Mouse (Mus musculus) embryonic facial prominence, embryonic 11.5 days (tissue): Measurements from ENCODE around the gene Eftud2. TPM values are rescaled to one million over a fixed set of nuclear protein-coding genes. Genes with fewer than 3 reads are reported as not detected.

ENCODE experiments used
- ATAC-seq: fragments of 200-750 bp; cut with Nextera tagmentation; replicated peaks from 2 replicates; pipeline ENCODE4 v1.8.0; 2017; ENCODE audit warnings: low read depth; ENCODE audit not compliant: insufficient number of reproducible peaks, low FRiP score, low TSS enrichment
- DNase-seq: peaks from one replicate; pipeline ENCODE4 v3.0.0-alpha.2; 2015; ENCODE audit warnings: low spot score
- H3K27ac ChIP-seq: fragments of 300-500 bp; sonication (generic); replicated peaks from 2 replicates; pipeline ENCODE4 v1.5.1; 2014; ENCODE audit warnings: mild to moderate bottlenecking, low read depth, low read length, control low read depth
- H3K27me3 ChIP-seq: fragments of 300-500 bp; sonication (generic); 2 replicates; pipeline ENCODE4 v1.6.1; 2014; ENCODE audit warnings: mild to moderate bottlenecking, low read length, moderate library complexity, mixed read lengths; ENCODE audit not compliant: control insufficient read depth, insufficient read depth
- H3K36me3 ChIP-seq: fragments of 300-500 bp; sonication (generic); replicated peaks from 2 replicates; pipeline ENCODE4 v1.6.1; 2014; ENCODE audit warnings: low read depth, mild to moderate bottlenecking, low read length, moderate library complexity, mixed read lengths; ENCODE audit not compliant: control insufficient read depth, insufficient read depth
- H3K4me1 ChIP-seq: fragments of 300-500 bp; sonication (generic); 2 replicates; pipeline ENCODE4 v1.6.1; 2014; ENCODE audit warnings: low read length, mixed read lengths; ENCODE audit not compliant: control insufficient read depth, insufficient read depth
- H3K4me2 ChIP-seq: fragments of 300-500 bp; sonication (generic); 2 replicates; pipeline ENCODE4 v1.6.1; 2014; ENCODE audit warnings: low read depth, mild to moderate bottlenecking, control low read depth, low read length, moderate library complexity
- H3K4me3 ChIP-seq: fragments of 300-500 bp; sonication (generic); 2 replicates; pipeline ENCODE4 v1.5.1; 2014; ENCODE audit warnings: low read depth, low read length, control low read depth
- H3K9ac ChIP-seq: fragments of 300-500 bp; sonication (generic); replicated peaks from 2 replicates; pipeline ENCODE4 v1.6.1; 2014; ENCODE audit warnings: mild to moderate bottlenecking, control low read depth, low read length
- H3K9me3 ChIP-seq: fragments of 300-500 bp; sonication (generic); replicated peaks from 2 replicates; pipeline ENCODE4 v1.6.1; 2016; ENCODE audit warnings: mild to moderate bottlenecking, low read length, inconsistent platforms, mixed read lengths; ENCODE audit not compliant: control insufficient read depth
- WGBS: fragments of 180-500 bp; shearing (Covaris S2); extraction: QIAGEN DNeasy Blood & Tissue Kit; methylation state at CpG from one replicate; pipeline ENCODE4 v1.1.7; 2014; 5-methylcytosine and 5-hydroxymethylcytosine counted together
- polyA plus RNA-seq: library from polyadenylated mRNA; unstranded; fragments of >200 nt; fragmentation: Nextera tagmentation; extraction: Ambion mirVana; gene quantifications from 2 replicates; pipeline ENCODE4 v1.2.1, GENCODE M21; 2014

The Eftud2 gene
- polyA plus RNA-seq, 1 experiment from 2014 or later, result 257 TPM

DNA sequence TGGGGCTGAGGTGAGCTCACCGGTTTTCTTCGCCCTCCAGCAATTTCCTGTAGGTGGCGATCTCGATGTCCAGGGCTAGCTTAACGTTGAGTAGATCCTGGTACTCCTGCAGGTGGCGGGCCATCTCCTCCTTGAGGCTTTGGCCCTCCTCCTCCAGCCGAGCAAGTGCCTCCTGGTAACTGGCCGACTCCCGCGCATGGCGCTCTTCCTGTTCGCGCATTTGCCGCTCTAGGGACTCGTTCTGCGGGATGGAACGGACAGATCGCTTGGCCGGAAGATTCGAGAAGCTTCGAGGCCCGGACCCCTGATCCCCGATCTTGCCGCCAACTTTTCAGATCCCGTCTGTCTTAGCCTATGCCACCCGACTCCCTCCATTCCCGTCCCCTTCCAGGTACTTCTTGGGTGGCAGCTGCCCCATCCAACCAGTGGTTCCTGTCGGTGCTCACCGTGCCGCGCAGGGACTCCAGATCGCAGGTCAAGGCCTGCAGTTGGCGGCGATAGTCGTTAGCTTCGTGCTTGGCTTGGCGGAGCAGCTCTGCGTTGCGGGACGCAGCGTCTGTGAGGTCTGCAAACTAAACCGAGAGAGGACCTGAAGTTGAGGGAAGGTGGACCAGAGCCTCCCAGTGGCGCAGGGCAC is 12.3 kb upstream of the Eftud2 start:
- Histone ChIP-seq H3K4me2 (peak overlapping the region; percentile 63), H3K9ac (peak overlapping the region; percentile 60), H3K27ac (no peak overlapping the region), H3K36me3 (no peaks in the 10 kb centered on the region), H3K27me3 (peaks cover 6% of the 10 kb centered on the region), H3K9me3 (no peaks in the 10 kb centered on the region), H3K4me1 (no peaks in the 10 kb centered on the region; the same call in 1 of the 2 replicates), H3K4me3 (peak overlapping the region; percentile 29)
- peak; percentile 83 for DNase-seq
- ATAC-seq, result peak; percentile 78
- WGBS, result 1% methylated on average over 43 of the region's 43 CpGs

DNA sequence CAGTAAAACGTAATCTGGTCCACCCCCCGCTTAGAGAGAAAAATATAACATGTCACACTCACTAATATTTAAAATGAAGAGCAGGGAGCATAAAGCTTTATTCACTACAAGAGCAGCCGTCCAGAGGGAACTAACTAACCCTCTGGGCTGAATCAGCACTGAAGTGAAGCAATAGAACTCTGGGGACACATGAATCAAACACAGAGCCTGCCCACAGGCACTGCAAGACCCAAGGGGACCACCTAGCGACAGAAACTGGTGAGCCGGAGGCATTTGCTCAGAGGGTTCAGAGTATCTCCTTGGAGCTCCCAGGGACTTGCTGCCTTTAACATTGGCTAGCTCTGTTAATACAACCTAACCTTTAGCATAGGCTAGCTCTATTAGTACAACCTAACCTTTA is 9.3 kb upstream of the Eftud2 start:
- Histone ChIP-seq H3K9ac (no peak overlapping the region), H3K27ac (no peak overlapping the region), H3K4me1 (no peaks in the 10 kb centered on the region), H3K27me3 (peaks cover 4% of the 10 kb centered on the region), H3K9me3 (no peaks in the 10 kb centered on the region), H3K4me2 (no peak overlapping the region), H3K36me3 (no peaks in the 10 kb centered on the region), H3K4me3 (no peak overlapping the region)
- 68% methylated on average over 5 of the region's 5 CpGs for WGBS
- DNase-seq (no peak), ATAC-seq (no peak)

DNA sequence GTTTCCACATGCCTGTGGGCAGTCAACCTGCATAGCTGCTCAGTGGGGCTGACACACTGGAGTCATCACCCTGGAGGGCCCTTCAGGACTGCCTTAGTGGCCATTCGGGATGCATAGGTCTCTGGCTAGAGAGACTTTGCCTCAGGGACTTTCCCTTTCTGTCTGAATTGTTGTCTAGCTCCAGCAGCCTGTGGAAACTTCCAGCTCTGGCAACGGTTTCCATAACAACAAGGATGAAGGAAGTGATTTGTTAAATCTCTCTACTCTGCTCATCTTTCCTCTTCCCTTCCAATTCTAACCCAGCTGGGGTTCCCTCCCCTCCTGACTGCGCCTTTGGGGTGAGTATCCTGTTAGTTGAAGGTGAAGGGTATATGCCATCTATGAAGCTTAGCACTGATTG is 7.3 kb upstream of the Eftud2 start:
- H3K9me3 ChIP-seq, result no peaks in the 10 kb centered on the region
- H3K36me3 ChIP-seq, result no peaks in the 10 kb centered on the region
- no peak overlapping the region for H3K9ac ChIP-seq
- DNase-seq, result no peak
- H3K27me3 ChIP-seq, result no peaks in the 10 kb centered on the region; the same call in 1 of the 2 replicates
- no peak overlapping the region for H3K4me2 ChIP-seq
- H3K4me1 ChIP-seq, result no peaks in the 10 kb centered on the region
- 54% methylated on average over 3 of the region's 3 CpGs for WGBS
- no peak overlapping the region for H3K4me3 ChIP-seq
- ATAC-seq, result no peak
- H3K27ac ChIP-seq, result no peak overlapping the region

DNA sequence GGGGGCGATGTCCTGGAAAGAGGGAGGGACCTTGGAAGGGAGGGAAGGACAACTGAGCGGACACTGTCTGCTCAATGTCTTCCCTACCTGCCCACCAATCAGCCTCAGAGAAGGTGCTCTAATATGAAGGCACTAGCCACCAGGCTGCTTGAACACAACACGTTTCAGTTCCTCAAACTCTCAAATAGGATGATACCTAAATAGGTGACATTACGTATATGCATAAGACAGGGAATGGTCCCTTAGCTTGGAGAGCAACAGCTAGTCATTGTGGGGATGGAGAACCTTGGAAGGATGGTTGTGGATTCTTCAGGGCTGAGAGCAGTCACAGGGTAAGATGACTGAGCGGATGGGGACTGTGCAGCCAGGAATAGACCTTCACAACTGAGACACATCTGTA is 6.6 kb upstream of the Eftud2 start:
- H3K36me3 ChIP-seq, result no peaks in the 10 kb centered on the region
- WGBS, result 88% methylated on average over 5 of the region's 5 CpGs
- ATAC-seq, result no peak

DNA sequence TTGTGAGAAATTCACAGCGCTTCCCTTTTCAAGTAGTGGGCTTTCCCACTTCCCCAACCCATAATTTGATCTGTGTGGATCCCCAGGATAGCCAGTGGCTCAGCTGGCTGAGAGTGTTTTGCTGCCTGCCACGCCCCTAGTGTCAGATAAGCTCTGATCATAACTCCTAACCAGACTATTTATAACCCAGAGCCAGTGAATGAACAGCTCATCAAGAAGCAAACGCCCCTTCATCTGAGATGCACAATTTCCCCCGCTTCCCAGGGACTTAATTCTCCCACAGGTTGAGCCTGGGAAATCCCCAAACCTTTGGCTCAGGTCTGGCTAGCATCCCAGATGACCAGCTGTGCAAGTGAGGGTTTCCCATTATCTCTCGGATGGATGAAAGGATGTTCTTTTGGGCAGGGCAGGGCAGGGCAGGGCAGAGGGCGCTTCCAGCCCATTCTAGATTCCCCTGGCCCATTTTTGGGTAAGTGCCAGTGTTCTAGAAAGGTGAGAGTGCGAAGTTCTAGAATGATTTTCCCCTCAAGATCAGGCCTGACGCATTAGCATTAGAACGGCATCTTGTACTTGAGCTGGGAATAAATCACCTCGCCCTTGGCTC is 3.9 kb upstream of the Eftud2 start, which contains the start of gene Fam187a:
TSS of gene Fam187a (plus strand) at position 554 of the 604 bp plus-strand sequence.
- Histone ChIP-seq H3K4me2 (no peak within 1 kb of the TSS), H3K27me3 (no peaks in the 10 kb centered on the region; the same call in 1 of the 2 replicates), H3K27ac (no peak within 1 kb of the TSS), H3K9me3 (no peaks in the 10 kb centered on the region), H3K9ac (no peak within 1 kb of the TSS), H3K4me3 (no peak within 1 kb of the TSS), H3K36me3 (no peaks in the 10 kb centered on the region), H3K4me1 (no peaks in the 10 kb centered on the region)
- no peak for ATAC-seq
- DNase-seq, result no peak
- WGBS, result 61% methylated on average over 10 of the region's 10 CpGs

More for the DNA sequence above, 6.6 kb upstream of the Eftud2 start:
- DNase-seq, result no peak
- H3K4me1 ChIP-seq, result no peaks in the 10 kb centered on the region
- no peak overlapping the region for H3K4me2 ChIP-seq
- no peak overlapping the region for H3K9ac ChIP-seq
- H3K4me3 ChIP-seq, result no peak overlapping the region
- H3K27me3 ChIP-seq, result no peaks in the 10 kb centered on the region; the same call in 1 of the 2 replicates
- no peak overlapping the region for H3K27ac ChIP-seq
- no peaks in the 10 kb centered on the region for H3K9me3 ChIP-seq

DNA sequence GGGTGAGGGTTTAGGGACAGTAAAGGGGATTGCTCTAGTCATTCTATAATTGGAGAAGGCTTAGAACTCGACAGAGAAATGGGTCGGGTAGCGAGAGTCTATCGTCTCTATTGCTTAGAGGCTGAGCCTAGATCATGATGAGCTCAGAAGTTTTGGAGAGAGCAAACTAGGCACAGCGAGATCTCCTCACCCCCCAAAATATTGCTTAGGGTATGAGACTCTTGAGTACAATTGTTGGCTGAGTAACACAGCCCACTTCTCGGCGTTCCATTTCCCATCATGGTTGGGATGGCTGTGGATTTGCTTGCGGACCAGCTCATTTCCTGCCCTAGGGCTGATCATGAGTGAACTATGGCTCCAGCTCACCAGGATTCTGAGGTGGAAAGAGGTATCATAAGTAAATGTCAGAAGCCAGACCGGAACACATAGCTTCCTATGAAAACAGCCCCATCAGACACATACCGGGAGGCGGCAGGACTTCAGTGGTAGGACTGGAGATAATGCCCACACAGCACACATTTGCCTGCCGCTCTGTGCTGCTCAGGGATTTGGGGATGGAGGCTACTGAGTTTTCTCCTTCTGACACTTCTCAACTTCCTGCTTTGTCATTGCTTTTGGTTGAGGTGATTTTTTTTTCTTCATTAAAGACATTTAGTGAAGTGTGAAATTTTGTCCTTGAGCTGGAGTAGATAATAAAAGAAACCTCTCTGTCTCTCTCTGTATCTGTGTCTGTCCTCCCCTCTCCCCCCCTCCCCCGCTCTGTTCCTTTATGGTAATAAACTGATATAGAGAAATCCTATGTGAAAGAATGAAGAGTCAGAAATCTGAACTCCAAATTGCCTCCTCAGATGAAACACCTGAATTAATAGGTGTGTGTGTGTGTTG is 771 bp upstream of the Eftud2 start:
- no peaks in the 10 kb centered on the region for H3K27me3 ChIP-seq
- peaks cover under 1% of the 10 kb centered on the region for H3K36me3 ChIP-seq
- H3K4me1 ChIP-seq, result no peaks in the 10 kb centered on the region
- H3K9me3 ChIP-seq, result no peaks in the 10 kb centered on the region
- DNase-seq (no peak), ATAC-seq (peak; percentile 54)
- H3K27ac ChIP-seq, result no peak overlapping the region
- peak overlapping the region; percentile 84 for H3K9ac ChIP-seq
- H3K4me3 ChIP-seq, result peak overlapping the region; percentile 82
- 15% methylated on average over 13 of the region's 13 CpGs for WGBS
- peak overlapping the region; percentile 46 for H3K4me2 ChIP-seq

DNA sequence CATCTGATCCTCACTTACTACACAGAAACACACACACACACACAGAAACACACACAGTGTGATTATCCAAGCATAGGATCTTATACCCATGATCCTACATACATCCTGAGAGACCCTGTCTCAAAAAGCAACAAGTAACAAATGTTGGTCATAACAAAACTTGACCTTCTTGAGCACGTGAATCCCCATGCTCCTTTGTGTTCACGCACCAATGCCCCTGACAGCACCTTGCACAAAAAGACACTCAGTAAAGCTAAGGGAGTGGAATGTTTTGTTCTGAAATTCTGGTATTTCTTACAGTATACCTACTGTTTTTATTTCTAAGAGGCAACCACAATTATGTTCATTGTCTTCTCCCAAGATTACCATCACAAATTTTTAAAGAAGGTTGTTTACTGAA is 1.2 kb downstream of the Eftud2 start:
- ATAC-seq (no peak), DNase-seq (no peak)
- H3K4me1 ChIP-seq, result no peaks in the 10 kb centered on the region
- peak overlapping the region; percentile 82; the same call in 1 of the 2 replicates for H3K4me3 ChIP-seq
- no peak overlapping the region for H3K9ac ChIP-seq
- peaks cover 5% of the 10 kb centered on the region for H3K36me3 ChIP-seq
- no peaks in the 10 kb centered on the region for H3K9me3 ChIP-seq
- no peak overlapping the region for H3K27ac ChIP-seq
- 85% methylated on average over 2 of the region's 2 CpGs for WGBS
- H3K27me3 ChIP-seq, result no peaks in the 10 kb centered on the region
- H3K4me2 ChIP-seq, result no peak overlapping the region; the same call in 1 of the 2 replicates
